Mouse (Mus musculus) CH12.LX (cell line): Measurements from ENCODE around the gene Ap1s3.
A peak's percentile ranks its signal among the peaks of the same experiment; 100 is the strongest.

Source experiments
- CHD1 ChIP-seq: IDR thresholded peaks from 2 replicates; pipeline ENCODE4 v1.6.1; 2012; ENCODE audit warnings: low read depth, low read length, improper control_type of control experiment, inconsistent platforms
- CTCF ChIP-seq, 2 experiments: IDR thresholded peaks in 1 of 2; conservative IDR thresholded peaks in 1 of 2; 2 replicates each; pipeline ENCODE4 v1.5.1; 2011 to 2012; ENCODE audit warnings: low read depth in 2 of 2, low read length in 2 of 2, improper control_type of control experiment in 1 of 2, inconsistent platforms in 1 of 2, mild to moderate bottlenecking in 1 of 2, moderate library complexity in 1 of 2
- NRF1 ChIP-seq: IDR thresholded peaks from 2 replicates; pipeline ENCODE4 v1.6.1; 2014; ENCODE audit warnings: low read depth, mild to moderate bottlenecking, inconsistent platforms, low read length, improper control_type of control experiment, moderate library complexity
- POLR2A ChIP-seq: IDR thresholded peaks from 2 replicates; pipeline ENCODE4 v1.6.1; 2011; ENCODE audit warnings: low read depth, mild to moderate bottlenecking, improper control_type of control experiment, low read length
- ZNF384 ChIP-seq: IDR thresholded peaks from 2 replicates; pipeline ENCODE4 v1.6.1; 2012; ENCODE audit warnings: low read depth, low read length, improper control_type of control experiment, inconsistent platforms

DNA sequence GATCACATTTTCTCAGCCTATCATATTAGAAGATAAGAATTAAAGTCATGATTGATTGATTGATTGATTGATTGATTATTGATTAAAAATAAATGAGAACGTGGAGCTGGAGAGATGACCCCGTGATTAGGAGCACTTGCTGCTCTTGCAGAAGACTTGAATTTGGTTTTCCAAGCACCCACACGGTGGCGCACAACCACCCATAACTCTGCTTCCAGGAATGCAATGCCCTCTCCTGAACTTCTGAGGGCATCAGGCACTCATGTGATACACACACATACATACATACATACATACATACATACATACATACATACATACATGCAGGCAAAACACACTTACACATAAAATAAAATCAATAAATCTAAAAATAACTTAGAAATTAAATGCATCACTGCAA, 45.6 kb downstream of the Ap1s3 start:
- TF ChIP-seq CHD1 = no peak
- TF ChIP-seq NRF1 = no peak
- TF ChIP-seq CTCF (conservative IDR thresholded peaks at IDR 0.05 in 1 of 2, IDR thresholded peaks at IDR 0.05 in 1 of 2; ENCODE audit: low read depth in 2 of 2, low read length in 2 of 2) = peak in 1 of 2 experiments; percentile 76; a peak in 2 of 4 replicates
- TF ChIP-seq POLR2A = no peak
- TF ChIP-seq ZNF384 = peak; percentile 72
